Mouse (Mus musculus) heart, embryonic 11.5 days (tissue): ENCODE data around the gene Vmn1r32. TPM values are rescaled to one million over a fixed set of nuclear protein-coding genes. Genes with fewer than 3 reads are reported as not detected.

Source experiments
- polyA plus RNA-seq: library from polyadenylated mRNA; unstranded; fragments of >200 nt; fragmentation: Nextera tagmentation; extraction: Ambion mirVana; gene quantifications from 2 replicates; pipeline ENCODE4 v1.2.1, GENCODE M21; 2014

Vmn1r32 gene
- polyA plus RNA-seq, 1 experiment from 2014 or later: 0.07 TPM

Other genes starting within 250 kb of the Vmn1r32 start
- gene Mad2l1, start 24.7 kb downstream of the Vmn1r32 start, polyA plus RNA-seq: 84.5 and 85.1 TPM in 2 replicates
- gene Vmn1r33, start 58.2 kb upstream of the Vmn1r32 start, polyA plus RNA-seq: not detected in 2 replicates
- gene Vmn1r34, start 83.8 kb upstream of the Vmn1r32 start, polyA plus RNA-seq: not detected in 2 replicates
- not detected in 2 replicates for gene Vmn1r35, start 125.8 kb upstream of the Vmn1r32 start, polyA plus RNA-seq
- gene Vmn1r36, start 159.1 kb upstream of the Vmn1r32 start, polyA plus RNA-seq: not detected in 2 replicates
- not detected in 2 replicates for gene Vmn1r37, start 169.3 kb upstream of the Vmn1r32 start, polyA plus RNA-seq
- not detected in 2 replicates for gene Vmn1r38, start 222.5 kb upstream of the Vmn1r32 start, polyA plus RNA-seq